ENCODE assay signal across 14 mouse cellular contexts in the genomic region with DNA sequence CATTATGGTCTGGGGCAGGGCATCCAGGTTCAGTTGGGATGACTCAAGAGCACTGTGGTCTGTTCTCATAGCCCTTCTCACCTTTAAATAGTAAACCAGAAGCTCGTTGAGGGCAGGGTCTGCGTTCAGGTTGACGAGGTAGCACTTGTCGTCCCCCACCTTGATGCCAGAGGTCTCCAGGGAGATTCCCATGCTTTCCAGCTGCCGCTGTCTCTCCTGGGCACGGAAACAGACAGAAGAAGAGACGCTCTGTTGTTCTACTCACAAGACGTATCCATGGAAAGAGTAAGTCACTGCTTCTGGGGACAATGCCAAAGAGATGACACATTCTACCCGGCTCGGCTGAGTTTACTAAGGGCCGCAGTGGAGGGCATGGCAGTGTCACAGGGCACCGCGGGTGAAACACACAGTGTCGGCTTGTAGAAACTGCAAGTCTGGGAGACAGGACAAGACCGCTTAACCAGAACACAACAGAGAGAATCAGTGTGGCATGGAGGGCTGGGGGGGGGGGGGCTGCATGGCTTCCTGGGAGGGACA.
A peak's percentile ranks its signal among the peaks of the same experiment; 100 is the strongest.
DNase-seq lines count a peak whose midpoint lies in the region; TF ChIP-seq lines count a peak whose summit lies in the region.
"Had no signal": no experiment of that assay in that cellular context is flagged by ENCODE, and none has a peak within 500 bp of the region (broad histone marks: within the 10 kb centered on the region; RNA-seq: fewer than 3 reads in every experiment).

No protein-coding gene starts in this region.

- no peak overlapping the region for H3K4me3 ChIP-seq in gastrocnemius, adult 2 months
- H3K4me3 ChIP-seq: limb, embryonic 12.5 days; midbrain, embryonic 13.5 days had no signal

- DNase-seq in gastrocnemius, adult 2 months = peak; percentile 46
- no peak for DNase-seq in gastrocnemius, postnatal 36 days
- peak; percentile 94 for DNase-seq in Muller cell, postnatal 12 days (ENCODE audit: inconsistent ontology term)
- peak; percentile 22 for DNase-seq in gastrocnemius, postnatal 25 days
- DNase-seq in lung, postnatal 10 days = peak; percentile 78
- DNase-seq in T-cell, adult 2 months (ENCODE audit: low spot score) = no peak
- no peak for DNase-seq in kidney, postnatal 25 days
- DNase-seq in cerebellum, adult 11 months = no peak
- DNase-seq: kidney, adult 11 months; lung, embryonic 14.5 days; spleen, adult 18-20 months; thymus, postnatal 25 days had no signal

- peak overlapping the region; percentile 67 for H3K27ac ChIP-seq in gastrocnemius, adult 2 months
- H3K27ac ChIP-seq: limb, embryonic 12.5 days; midbrain, embryonic 13.5 days had no signal

- intact Hi-C loops in gastrocnemius, adult 2 months (cut with DNase I) = no loop called here
- intact Hi-C loops in gastrocnemius, postnatal 36 days (cut with DNase I) = no loop called here

- no peak for TF ChIP-seq CTCF in gastrocnemius, adult 2 months (IDR thresholded peaks at IDR 0.05)

Comparison
In these comparisons a context has a peak if more than half of its experiments do, and no peak if none do; other contexts are left out.
1. DNase-seq: peak in gastrocnemius, adult 2 months (single experiment), Muller cell, postnatal 12 days (single experiment), gastrocnemius, postnatal 25 days (single experiment) and lung, postnatal 10 days (single experiment); none in gastrocnemius, postnatal 36 days (0 of 2), T-cell, adult 2 months (single experiment), kidney, postnatal 25 days (0 of 2) and cerebellum, adult 11 months (single experiment).